Mouse (Mus musculus) MEL (cell line): ENCODE data around the gene H3f3a. TPM values are rescaled to one million over a fixed set of nuclear protein-coding genes. Genes with fewer than 3 reads are reported as not detected.

ENCODE experiments used
- DNase-seq: peaks from one replicate; pipeline ENCODE4 v3.0.0; 2011; ENCODE audit warnings: low read depth, low spot score
- H3K27ac ChIP-seq: 2 replicates; pipeline ENCODE4 v1.5.1; 2012; ENCODE audit warnings: low read depth, mild to moderate bottlenecking, control low read depth, low read length, moderate library complexity; ENCODE audit not compliant: control insufficient read depth
- H3K27me3 ChIP-seq, 2 experiments: fragments of 150-350 bp in 1 of 2; sonication (generic) in 1 of 2; 2 replicates each; pipeline ENCODE4 v1.6.1; 2012; ENCODE audit warnings: low read length in 2 of 2, mild to moderate bottlenecking in 2 of 2, improper control_type of control experiment in 1 of 2, moderate library complexity in 1 of 2; ENCODE audit not compliant: insufficient read depth in 2 of 2, control insufficient read depth in 1 of 2
- H3K36me3 ChIP-seq, 2 experiments: 2 replicates each; pipeline ENCODE4 v1.6.1; 2012 to 2014; ENCODE audit warnings: low read length in 2 of 2, improper control_type of control experiment in 1 of 2, inconsistent platforms in 1 of 2, mild to moderate bottlenecking in 1 of 2; ENCODE audit not compliant: insufficient read depth in 2 of 2, control insufficient read depth in 1 of 2
- H3K4me1 ChIP-seq, 2 experiments: fragments of 150-350 bp in 1 of 2; sonication (generic) in 1 of 2; 2 replicates each; pipeline ENCODE4 v1.6.1; 2012; ENCODE audit warnings: low read length in 2 of 2, improper control_type of control experiment in 1 of 2, mild to moderate bottlenecking in 1 of 2; ENCODE audit not compliant: insufficient read depth in 2 of 2, control insufficient read depth in 1 of 2
- H3K4me3 ChIP-seq, 2 experiments: fragments of 150-350 bp in 1 of 2; sonication (generic) in 1 of 2; 2 replicates each; pipeline ENCODE4 v1.5.1; 2012; ENCODE audit warnings: low read depth in 2 of 2, low read length in 2 of 2, mild to moderate bottlenecking in 2 of 2, moderate library complexity in 2 of 2, control low read depth in 1 of 2, improper control_type of control experiment in 1 of 2; ENCODE audit not compliant: control insufficient read depth in 1 of 2, insufficient read depth in 1 of 2
- H3K79me2 ChIP-seq: 2 replicates; pipeline ENCODE4 v1.6.1; 2012; ENCODE audit warnings: mild to moderate bottlenecking, low read length, moderate library complexity; ENCODE audit not compliant: control insufficient read depth, poor library complexity, insufficient read depth
- H3K9ac ChIP-seq: 2 replicates; pipeline ENCODE4 v1.6.1; 2012; ENCODE audit warnings: low read depth, mild to moderate bottlenecking, control low read depth, low read length, moderate library complexity; ENCODE audit not compliant: control insufficient read depth, poor library complexity, severe bottlenecking
- H3K9me3 ChIP-seq: fragments of 150-350 bp; sonication (generic); replicated peaks from 2 replicates; pipeline ENCODE4 v1.6.1; 2012; ENCODE audit warnings: mild to moderate bottlenecking, low read length, improper control_type of control experiment, moderate library complexity; ENCODE audit not compliant: insufficient read depth
- BHLHE40 ChIP-seq: IDR thresholded peaks from 2 replicates; pipeline ENCODE4 v1.6.1; 2012; ENCODE audit warnings: low read depth, mild to moderate bottlenecking, inconsistent platforms, low read length, improper control_type of control experiment, borderline replicate concordance
- CHD1 ChIP-seq: IDR thresholded peaks from 2 replicates; pipeline ENCODE4 v1.6.1; 2012; ENCODE audit warnings: low read depth, mild to moderate bottlenecking, inconsistent platforms, low read length, improper control_type of control experiment
- CHD2 ChIP-seq: IDR thresholded peaks from 2 replicates; pipeline ENCODE4 v1.6.1; 2011; ENCODE audit warnings: low read length, improper control_type of control experiment
- CTCF ChIP-seq, 3 experiments: IDR thresholded peaks in 2 of 3; conservative IDR thresholded peaks in 1 of 3; 2 replicates each; pipeline ENCODE4 v1.5.1; 2011 to 2012; ENCODE audit warnings: low read length in 3 of 3, low read depth in 2 of 3, mild to moderate bottlenecking in 2 of 3, improper control_type of control experiment in 1 of 3, inconsistent platforms in 1 of 3, mixed read lengths in 1 of 3, moderate library complexity in 1 of 3; ENCODE audit not compliant: control insufficient read depth in 1 of 3, insufficient read depth in 1 of 3, poor library complexity in 1 of 3, severe bottlenecking in 1 of 3
- E2F4 ChIP-seq: IDR thresholded peaks from 2 replicates; pipeline ENCODE4 v1.6.1; 2011; ENCODE audit warnings: low read depth, low read length, improper control_type of control experiment, borderline replicate concordance
- ELF1 ChIP-seq: IDR thresholded peaks from 2 replicates; pipeline ENCODE4 v1.6.1; 2014; ENCODE audit warnings: low read depth, mild to moderate bottlenecking, inconsistent platforms, low read length, improper control_type of control experiment, moderate library complexity
- EP300 ChIP-seq, 2 experiments: IDR thresholded peaks; 2 replicates each; pipeline ENCODE4 v1.6.1; 2011; ENCODE audit warnings: improper control_type of control experiment in 2 of 2, low read length in 2 of 2, low read depth in 1 of 2, mild to moderate bottlenecking in 1 of 2
- ETS1 ChIP-seq: IDR thresholded peaks from 2 replicates; pipeline ENCODE4 v1.6.1; 2012; ENCODE audit warnings: low read depth, mild to moderate bottlenecking, inconsistent platforms, low read length, improper control_type of control experiment, moderate library complexity
- GABPA ChIP-seq: IDR thresholded peaks from 2 replicates; pipeline ENCODE4 v1.6.1; 2012; ENCODE audit warnings: low read depth, mild to moderate bottlenecking, inconsistent platforms, low read length, improper control_type of control experiment, moderate library complexity
- GATA1 ChIP-seq: IDR thresholded peaks from 2 replicates; pipeline ENCODE4 v1.6.1; 2011; ENCODE audit warnings: low read depth, low read length, improper control_type of control experiment
- JUND ChIP-seq: IDR thresholded peaks from 2 replicates; pipeline ENCODE4 v1.6.1; 2011; ENCODE audit warnings: low read depth, mild to moderate bottlenecking, improper control_type of control experiment, low read length
- KAT2A ChIP-seq: conservative IDR thresholded peaks from 2 replicates; pipeline ENCODE4 v1.6.1; 2012; ENCODE audit warnings: low read depth, low read length, improper control_type of control experiment, inconsistent platforms
- MAZ ChIP-seq: IDR thresholded peaks from 2 replicates; pipeline ENCODE4 v1.6.1; 2012; ENCODE audit warnings: low read depth, mild to moderate bottlenecking, inconsistent platforms, low read length, improper control_type of control experiment
- MEF2A ChIP-seq: IDR thresholded peaks from 2 replicates; pipeline ENCODE4 v1.6.1; 2014; ENCODE audit warnings: low read depth, mild to moderate bottlenecking, inconsistent platforms, low read length, improper control_type of control experiment; ENCODE audit not compliant: poor library complexity, insufficient replicate concordance, severe bottlenecking; ENCODE audit errors: extremely low read depth
- NELFE ChIP-seq: IDR thresholded peaks from 2 replicates; pipeline ENCODE4 v1.6.1; 2011; ENCODE audit warnings: low read depth, low read length, improper control_type of control experiment
- POLR2AphosphoS5 ChIP-seq: IDR thresholded peaks from 2 replicates; pipeline ENCODE4 v1.6.1; 2012; ENCODE audit warnings: low read depth, borderline replicate concordance, mild to moderate bottlenecking, inconsistent platforms, low read length, moderate library complexity, mixed read lengths
- RAD21 ChIP-seq: IDR thresholded peaks from 2 replicates; pipeline ENCODE4 v1.6.1; 2011; ENCODE audit warnings: mild to moderate bottlenecking, low read depth, low read length, improper control_type of control experiment
- SIN3A ChIP-seq: IDR thresholded peaks from 2 replicates; pipeline ENCODE4 v1.6.1; 2012; ENCODE audit warnings: low read length, improper control_type of control experiment, inconsistent platforms
- SMC3 ChIP-seq: IDR thresholded peaks from 2 replicates; pipeline ENCODE4 v1.6.1; 2011; ENCODE audit warnings: low read depth, low read length, improper control_type of control experiment
- TAL1 ChIP-seq: IDR thresholded peaks from 2 replicates; pipeline ENCODE4 v1.6.1; 2012; ENCODE audit warnings: mild to moderate bottlenecking, inconsistent platforms, low read length, moderate library complexity, mixed read lengths
- TBP ChIP-seq: IDR thresholded peaks from 2 replicates; pipeline ENCODE4 v1.8.0; 2011; ENCODE audit warnings: low read depth, low read length, improper control_type of control experiment
- USF1 ChIP-seq: IDR thresholded peaks from 2 replicates; pipeline ENCODE4 v1.6.1; 2014; ENCODE audit warnings: low read depth, mild to moderate bottlenecking, inconsistent platforms, low read length, improper control_type of control experiment, moderate library complexity
- ZNF384 ChIP-seq: IDR thresholded peaks from 2 replicates; pipeline ENCODE4 v1.6.1; 2012; ENCODE audit warnings: low read depth, mild to moderate bottlenecking, inconsistent platforms, low read length, improper control_type of control experiment
- polyA plus RNA-seq, 2 experiments: library from polyadenylated mRNA; stranded (reverse) in 1 of 2; unstranded in 1 of 2; fragments of >175 nt in 1 of 2; fragments of >200 nt in 1 of 2; gene quantifications; 2 replicates each; pipeline versions ENCODE4 v1.2.1 to v1.2.4; 2012; ENCODE audit warnings: low replicate concordance in 2 of 2, low read depth in 1 of 2; ENCODE audit not compliant: insufficient read length in 2 of 2, insufficient read depth in 1 of 2, missing spikeins in 1 of 2
- total RNA-seq: library from RNA; depleted of rRNA; stranded (reverse); fragments of 300-350 nt; gene quantifications from 2 replicates; pipeline ENCODE4 v1.2.3, GENCODE M21; 2012

The H3f3a gene
- total and polyA plus RNA-seq, 3 experiments = 265 to 903 (median 574) TPM

GRCm38 (mm10) chr1:180757252-180757955 lies 56.3 kb downstream of the H3f3a start:
- DNase-seq = no peak
- Histone ChIP-seq H3K4me3 (no peak overlapping the region), H3K4me1 (no peaks in the 10 kb centered on the region), H3K36me3 (peaks cover 0 to 2% of the 10 kb centered on the region in 2 experiments; a peak in 1 of 4 replicates), H3K9ac (no peak overlapping the region), H3K27ac (no peak overlapping the region), H3K79me2 (no peaks in the 10 kb centered on the region), H3K9me3 (no peaks in the 10 kb centered on the region), H3K27me3 (no peaks in the 10 kb centered on the region)
- TF ChIP-seq USF1 (no peak), RAD21 (no peak), ZNF384 (peak; percentile 81)

GRCm38 (mm10) chr1:180756711-180757110 lies 57.0 kb downstream of the H3f3a start:
- no peak overlapping the region for H3K9ac ChIP-seq
- no peak overlapping the region for H3K4me3 ChIP-seq
- H3K4me1 ChIP-seq = no peaks in the 10 kb centered on the region
- no peaks in the 10 kb centered on the region for H3K79me2 ChIP-seq
- no peaks in the 10 kb centered on the region for H3K9me3 ChIP-seq
- peaks cover 0 to 2% of the 10 kb centered on the region in 2 experiments; a peak in 2 of 4 replicates for H3K36me3 ChIP-seq
- H3K27me3 ChIP-seq = no peaks in the 10 kb centered on the region
- TF ChIP-seq RAD21 (no peak), KAT2A (no peak), CHD1 (no peak), ELF1 (no peak), ETS1 (no peak)
- DNase-seq = no peak
- H3K27ac ChIP-seq = no peak overlapping the region

GRCm38 (mm10) chr1:180754376-180754775 lies 59.4 kb downstream of the H3f3a start:
- Histone ChIP-seq H3K36me3 (peaks cover 0 to 9% of the 10 kb centered on the region in 2 experiments; a peak in 2 of 4 replicates), H3K27ac (no peak overlapping the region), H3K79me2 (no peaks in the 10 kb centered on the region), H3K4me3 (no peak overlapping the region), H3K9me3 (no peaks in the 10 kb centered on the region), H3K4me1 (no peaks in the 10 kb centered on the region), H3K27me3 (no peaks in the 10 kb centered on the region)
- DNase-seq = no peak
- TF ChIP-seq JUND (no peak), CHD2 (no peak), MEF2A (no peak), POLR2AphosphoS5 (no peak), GATA1 (no peak), MAZ (no peak), E2F4 (no peak), EP300 (IDR thresholded peaks at IDR 0.05; ENCODE audit: low read depth in 1 of 2, low read length in 2 of 2) (no peak), USF1 (no peak), TAL1 (no peak), RAD21 (no peak), SIN3A (no peak), GABPA (no peak), SMC3 (no peak), CTCF (IDR thresholded peaks at IDR 0.05 in 2 of 3, conservative IDR thresholded peaks at IDR 0.05 in 1 of 3; ENCODE audit: control insufficient read depth in 1 of 3, insufficient read depth in 1 of 3, low read depth in 2 of 3, low read length in 3 of 3, poor library complexity in 1 of 3, severe bottlenecking in 1 of 3) (no peak), NELFE (no peak), BHLHE40 (no peak), TBP (no peak)
- TF ChIP-seq, all 39 proteins: peak for 0
- H3K9ac ChIP-seq = no peak overlapping the region
